Mouse (Mus musculus) mesoderm, embryonic 11.5 days (tissue): ENCODE data around the gene Pacrg.
A peak's percentile ranks its signal among the peaks of the same experiment; 100 is the strongest.

Experiments used
- DNase-seq: peaks from one replicate; pipeline ENCODE4 v3.0.0-alpha.2; 2012; ENCODE audit warnings: low read depth, low spot score

The Pacrg gene

GRCm38 (mm10) chr17:10840148-10840707 is at the start of gene Pacrg, which contains the start of gene Prkn:
TSS of gene Pacrg (minus strand) at chr17:10840311.
TSS of gene Prkn (plus strand) at chr17:10840384.
- peak; percentile 99 for DNase-seq

- peak; percentile 37 for DNase-seq
Measured at GRCm38 (mm10) chr17:10887924-10888323, 47.8 kb upstream of the Pacrg start.

- DNase-seq: no peak
Measured at GRCm38 (mm10) chr17:10882260-10882659, 42.1 kb upstream of the Pacrg start.

- DNase-seq: no peak
Measured at GRCm38 (mm10) chr17:10878986-10879385, 38.9 kb upstream of the Pacrg start.

GRCm38 (mm10) chr17:10874208-10875187 is 34.4 kb upstream of the Pacrg start:
- DNase-seq: no peak

GRCm38 (mm10) chr17:10854207-10854606 is 14.1 kb upstream of the Pacrg start:
- no peak for DNase-seq

- DNase-seq: peak; percentile 71
Measured at GRCm38 (mm10) chr17:10840731-10841201, 655 bp upstream of the Pacrg start.

- no peak for DNase-seq
Measured at GRCm38 (mm10) chr17:10818971-10819370, 21.1 kb downstream of the Pacrg start.

- DNase-seq: no peak
Measured at GRCm38 (mm10) chr17:10808571-10808970, 31.5 kb downstream of the Pacrg start.

- no peak for DNase-seq
Measured at GRCm38 (mm10) chr17:10807261-10807998, 32.7 kb downstream of the Pacrg start.

- DNase-seq: no peak
Measured at GRCm38 (mm10) chr17:10806692-10807091, 33.4 kb downstream of the Pacrg start.

GRCm38 (mm10) chr17:10791661-10792060 is 48.5 kb downstream of the Pacrg start:
- DNase-seq: peak; percentile 57

- DNase-seq: no peak
Measured at GRCm38 (mm10) chr17:10784401-10784920, 55.6 kb downstream of the Pacrg start.

- DNase-seq: peak; percentile 38
Measured at GRCm38 (mm10) chr17:10776503-10776902, 63.6 kb downstream of the Pacrg start.

- no peak for DNase-seq
Measured at GRCm38 (mm10) chr17:10774468-10774867, 65.6 kb downstream of the Pacrg start.

- DNase-seq: no peak
Measured at GRCm38 (mm10) chr17:10772207-10772606, 67.9 kb downstream of the Pacrg start.

GRCm38 (mm10) chr17:10769873-10770272 is 70.2 kb downstream of the Pacrg start:
- peak; percentile 80 for DNase-seq

- DNase-seq: no peak
Measured at GRCm38 (mm10) chr17:10766735-10767406, 73.2 kb downstream of the Pacrg start.

- no peak for DNase-seq
Measured at GRCm38 (mm10) chr17:10764343-10764742, 75.8 kb downstream of the Pacrg start.

- no peak for DNase-seq
Measured at GRCm38 (mm10) chr17:10757455-10757854, 82.7 kb downstream of the Pacrg start.
